Mouse (Mus musculus): ENCODE data around the gene Hormad2.

GRCm38 (mm10) chr11:4489207-4489606, 48.3 kb upstream of the Hormad2 start:
- TF ChIP-seq CTCF (IDR thresholded peaks at IDR 0.05 in 2 of 3, conservative IDR thresholded peaks at IDR 0.05 in 1 of 3; ENCODE audit: control insufficient read depth in 1 of 3, insufficient read depth in 1 of 3, low read depth in 2 of 3, low read length in 3 of 3, poor library complexity in 1 of 3, severe bottlenecking in 1 of 3) (no peak), POLR2A (IDR thresholded peaks at IDR 0.05; ENCODE audit: control insufficient read depth in 1 of 2, insufficient read depth in 1 of 2, low read depth in 1 of 2, low read length in 2 of 2, poor library complexity in 1 of 2) (no peak), ZNF384 (IDR thresholded peaks at IDR 0.05; ENCODE audit: low read depth, low read length) (no peak), RCOR1 (IDR thresholded peaks at IDR 0.05; ENCODE audit: low read depth, low read length) (no peak), USF2 (IDR thresholded peaks at IDR 0.05; ENCODE audit: borderline replicate concordance in 1 of 2, insufficient read depth in 1 of 2, low read depth in 1 of 2, low read length in 2 of 2) (no peak), MEF2A (IDR thresholded peaks at IDR 0.05; ENCODE audit: extremely low read depth, insufficient replicate concordance, low read depth, low read length, poor library complexity, severe bottlenecking) (no peak), KAT2A (conservative IDR thresholded peaks at IDR 0.05; ENCODE audit: low read depth, low read length) (no peak), NRF1 (IDR thresholded peaks at IDR 0.05; ENCODE audit: insufficient read depth, low read depth, low read length, poor library complexity, severe bottlenecking) (no peak), BHLHE40 (IDR thresholded peaks at IDR 0.05; ENCODE audit: borderline replicate concordance, low read depth, low read length) (no peak), TBP (IDR thresholded peaks at IDR 0.05; ENCODE audit: low read depth, low read length) (no peak), MXI1 (IDR thresholded peaks at IDR 0.05; ENCODE audit: low read depth, low read length) (no peak), CHD2 (IDR thresholded peaks at IDR 0.05; ENCODE audit: low read length) (no peak)
